Mouse (Mus musculus) liver, adult 2 months (tissue): Measurements from ENCODE around the gene Hormad2. TPM values are rescaled to one million over a fixed set of nuclear protein-coding genes. Genes with fewer than 3 reads are reported as not detected.

Source experiments
- DNase-seq: peaks from one replicate; pipeline ENCODE4 v3.0.0-alpha.2; 2011; ENCODE audit warnings: low read depth, low spot score; ENCODE audit errors: extremely low read depth
- H3K27ac ChIP-seq: fragments of 200-500 bp; replicated peaks from 2 replicates; pipeline ENCODE4 v1.5.1; 2012; ENCODE audit warnings: low read depth, mild to moderate bottlenecking, control low read depth, inconsistent platforms, low read length; ENCODE audit not compliant: insufficient read depth
- H3K27me3 ChIP-seq: fragments of 200-500 bp; 2 replicates; pipeline ENCODE4 v1.6.1; 2012; ENCODE audit warnings: mild to moderate bottlenecking, moderate library complexity, low read length, inconsistent platforms; ENCODE audit not compliant: control insufficient read depth, insufficient read depth
- H3K36me3 ChIP-seq: fragments of 200-500 bp; 2 replicates; pipeline ENCODE4 v1.6.1; 2012; ENCODE audit warnings: low read length, inconsistent platforms; ENCODE audit not compliant: control insufficient read depth, insufficient read depth
- H3K4me1 ChIP-seq: fragments of 200-500 bp; 2 replicates; pipeline ENCODE4 v1.6.1; 2011; ENCODE audit warnings: low read length; ENCODE audit not compliant: control insufficient read depth, insufficient read depth
- H3K4me3 ChIP-seq: fragments of 200-500 bp; 2 replicates; pipeline ENCODE4 v1.5.1; 2011; ENCODE audit warnings: low read depth, mild to moderate bottlenecking, control low read depth, low read length, moderate library complexity; ENCODE audit not compliant: insufficient read depth
- H3K79me2 ChIP-seq: fragments of 200-500 bp; 2 replicates; pipeline ENCODE4 v1.6.1; 2012; ENCODE audit warnings: inconsistent platforms, mild to moderate bottlenecking, low read length, moderate library complexity; ENCODE audit not compliant: control insufficient read depth, insufficient read depth
- H3K9ac ChIP-seq: fragments of 200-500 bp; 2 replicates; pipeline ENCODE4 v1.6.1; 2012; ENCODE audit warnings: low read depth, mild to moderate bottlenecking, control low read depth, inconsistent platforms, low read length
- CTCF ChIP-seq: fragments of 200-500 bp; IDR thresholded peaks from 2 replicates; pipeline ENCODE4 v1.5.1; 2011; ENCODE audit warnings: low read depth, low read length, control low read depth
- POLR2A ChIP-seq: fragments of 200-500 bp; IDR thresholded peaks from 2 replicates; pipeline ENCODE4 v1.6.1; 2011; ENCODE audit warnings: low read length, control low read depth; ENCODE audit not compliant: insufficient read depth; ENCODE audit errors: extremely low read depth
- WGBS: fragments of 180-500 bp; shearing (Covaris S2); methylation state at CpG from one replicate; pipeline ENCODE4 v1.1.7; 2018; 5-methylcytosine and 5-hydroxymethylcytosine counted together
- polyA plus RNA-seq: library from polyadenylated mRNA; depleted of rRNA; stranded (reverse); fragments of >200 nt; gene quantifications from 2 replicates; pipeline ENCODE4 v1.2.3, GENCODE M21; 2012
- total RNA-seq: library from RNA; depleted of rRNA; stranded (reverse); fragments of >200 nt; gene quantifications from 2 replicates; pipeline ENCODE4 v1.2.3, GENCODE M21; 2014

Hormad2 gene
- total and polyA plus RNA-seq, 2 experiments = 0.12 to 1.0 TPM

DNA sequence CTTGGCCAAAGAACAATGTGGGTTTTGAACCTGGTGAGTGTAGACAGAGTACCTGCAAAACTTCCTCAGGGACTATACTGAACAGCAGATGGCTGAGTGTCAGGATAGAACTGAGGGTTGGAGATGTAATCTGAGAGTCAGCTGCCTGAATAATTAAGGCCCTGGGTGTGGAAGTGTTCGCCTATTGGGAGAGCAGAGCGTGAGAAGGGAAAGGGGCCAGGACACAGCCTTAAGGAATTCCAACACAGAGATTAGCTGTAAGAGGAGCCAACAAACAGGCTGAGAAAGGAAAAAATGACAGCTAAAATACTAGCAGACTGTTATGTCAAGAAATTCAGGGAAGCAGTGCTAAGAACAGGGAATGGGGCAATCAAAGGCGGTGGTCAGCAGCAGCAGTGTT is 88.3 kb downstream of the Hormad2 start:
- TF ChIP-seq CTCF (no peak), POLR2A (no peak)
- no peak overlapping the region for H3K27ac ChIP-seq
- no peaks in the 10 kb centered on the region for H3K4me1 ChIP-seq
- H3K4me3 ChIP-seq = no peak overlapping the region
- 79% methylated on average over 3 of the region's 3 CpGs for WGBS
- no peak overlapping the region for H3K9ac ChIP-seq
- H3K79me2 ChIP-seq = no peaks in the 10 kb centered on the region
- no peak for DNase-seq
- no peaks in the 10 kb centered on the region for H3K36me3 ChIP-seq
- H3K27me3 ChIP-seq = no peaks in the 10 kb centered on the region

DNA sequence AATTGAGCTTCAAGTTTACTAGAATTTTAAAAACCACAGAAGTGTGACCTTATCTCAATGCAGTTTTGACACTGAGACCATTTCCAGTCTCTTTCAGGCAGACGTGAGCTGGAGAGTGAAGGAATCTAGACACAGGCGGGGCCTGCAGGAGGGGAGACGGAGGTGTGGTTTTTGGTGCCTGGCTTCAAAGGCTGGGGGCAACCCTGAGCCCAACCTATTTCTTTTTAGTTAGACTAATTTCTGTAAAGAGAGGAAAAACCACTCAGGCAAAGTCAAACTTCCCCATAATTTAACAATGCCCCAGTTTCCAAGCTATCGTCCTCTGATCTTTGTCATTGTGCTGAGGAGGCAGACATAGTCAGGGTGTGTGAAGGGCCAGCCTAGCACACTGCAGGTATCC is 97.0 kb downstream of the Hormad2 start:
- WGBS = 83% methylated on average over 4 of the region's 4 CpGs
- H3K9ac ChIP-seq = no peak overlapping the region
- no peak overlapping the region for H3K27ac ChIP-seq
- no peak overlapping the region for H3K4me3 ChIP-seq
- TF ChIP-seq CTCF (no peak), POLR2A (no peak)
- peaks cover 4% of the 10 kb centered on the region; the same call in 1 of the 2 replicates for H3K4me1 ChIP-seq
- DNase-seq = no peak
- no peaks in the 10 kb centered on the region for H3K36me3 ChIP-seq
- H3K27me3 ChIP-seq = no peaks in the 10 kb centered on the region
- no peaks in the 10 kb centered on the region for H3K79me2 ChIP-seq

DNA sequence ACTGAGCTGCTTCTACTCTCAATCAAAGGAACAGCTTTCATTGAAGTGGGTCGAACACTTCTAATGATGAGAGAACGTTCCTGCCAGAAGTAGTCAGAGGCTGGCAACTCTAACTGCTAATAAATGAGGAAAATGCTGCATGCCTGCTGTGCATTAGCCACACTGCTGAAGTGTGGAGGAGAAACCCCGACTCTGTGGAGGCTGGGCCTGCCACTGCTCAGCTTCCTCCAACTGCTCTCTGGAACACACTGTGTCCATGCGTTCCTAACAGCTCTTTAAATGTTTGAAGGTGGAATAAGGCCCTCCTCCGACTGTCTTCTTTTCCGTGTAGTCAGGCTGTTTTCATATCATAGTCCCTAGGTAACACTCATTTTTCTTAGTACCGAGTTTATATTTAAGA is 98.9 kb downstream of the Hormad2 start:
- no peaks in the 10 kb centered on the region for H3K36me3 ChIP-seq
- H3K9ac ChIP-seq = no peak overlapping the region
- no peak overlapping the region for H3K27ac ChIP-seq
- H3K4me1 ChIP-seq = peaks cover 4% of the 10 kb centered on the region; the same call in 1 of the 2 replicates
- no peak for TF ChIP-seq POLR2A
- TF ChIP-seq CTCF = no peak
- H3K79me2 ChIP-seq = no peaks in the 10 kb centered on the region
- H3K4me3 ChIP-seq = no peak overlapping the region
- 92% methylated on average over 7 of the region's 7 CpGs for WGBS
- H3K27me3 ChIP-seq = no peaks in the 10 kb centered on the region
- no peak for DNase-seq

DNA sequence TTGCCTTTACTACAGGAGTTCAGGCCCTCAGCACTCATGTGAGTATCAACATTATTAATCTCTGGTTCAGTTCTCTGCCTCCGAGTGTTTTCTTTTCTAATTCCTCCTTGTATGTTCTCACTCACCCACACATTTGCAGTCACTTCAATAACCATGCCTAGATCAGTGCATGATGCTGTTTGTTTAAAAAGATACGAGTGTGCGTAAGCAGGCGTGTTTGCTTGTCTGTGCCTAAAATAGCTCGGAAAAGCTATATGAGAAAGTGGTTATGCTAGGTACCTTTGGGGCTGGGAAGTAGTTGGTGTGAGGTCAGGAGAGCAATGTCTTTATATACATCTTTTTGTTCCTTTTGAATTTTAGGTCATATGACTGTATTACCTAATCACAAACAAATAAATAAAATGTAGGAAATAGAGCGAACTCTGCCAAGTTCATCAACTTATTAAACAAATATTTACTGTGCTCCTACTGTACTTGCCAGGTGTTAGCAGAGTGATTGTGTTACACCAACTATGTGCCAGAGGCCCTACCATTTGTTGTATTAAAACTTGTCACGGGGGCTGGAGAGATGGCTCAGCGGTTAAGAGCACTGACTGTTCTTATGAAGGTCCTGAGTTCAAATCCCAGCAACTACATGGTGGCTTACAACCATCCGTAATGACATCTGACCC is 100.7 kb downstream of the Hormad2 start:
- no peak overlapping the region for H3K27ac ChIP-seq
- TF ChIP-seq CTCF (no peak), POLR2A (no peak)
- H3K4me1 ChIP-seq = peaks cover 4% of the 10 kb centered on the region; the same call in 1 of the 2 replicates
- no peak overlapping the region for H3K9ac ChIP-seq
- no peaks in the 10 kb centered on the region for H3K79me2 ChIP-seq
- H3K36me3 ChIP-seq = no peaks in the 10 kb centered on the region
- WGBS = 39% methylated on average over 9 of the region's 9 CpGs
- no peak overlapping the region for H3K4me3 ChIP-seq
- DNase-seq = peak; percentile 70
- no peaks in the 10 kb centered on the region for H3K27me3 ChIP-seq

DNA sequence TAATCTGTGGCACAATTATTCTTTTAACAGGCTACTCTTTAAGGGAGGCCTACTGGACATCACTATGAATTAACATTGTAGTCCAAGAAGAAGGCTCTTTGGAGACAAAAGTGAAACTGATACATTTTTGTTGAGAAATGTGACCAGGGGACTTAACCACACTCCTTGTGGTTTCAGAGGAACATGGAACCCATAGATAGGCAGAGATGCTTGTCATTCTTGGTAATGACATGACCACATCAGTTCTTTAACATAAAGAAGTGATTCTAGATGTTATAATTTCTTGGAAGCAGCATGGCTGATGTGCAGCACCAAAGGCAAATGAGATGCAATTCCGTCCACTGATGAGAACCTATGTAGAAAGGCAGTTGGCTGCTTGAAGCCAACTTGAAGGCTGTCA is 101.6 kb downstream of the Hormad2 start:
- DNase-seq = no peak
- TF ChIP-seq CTCF = no peak
- peaks cover 4% of the 10 kb centered on the region; the same call in 1 of the 2 replicates for H3K4me1 ChIP-seq
- H3K4me3 ChIP-seq = no peak overlapping the region
- no peaks in the 10 kb centered on the region for H3K36me3 ChIP-seq
- H3K27ac ChIP-seq = no peak overlapping the region
- H3K9ac ChIP-seq = no peak overlapping the region
- no peaks in the 10 kb centered on the region; the same call in 1 of the 2 replicates for H3K27me3 ChIP-seq
- 94% methylated on average over 1 of the region's 1 CpGs for WGBS
- no peaks in the 10 kb centered on the region for H3K79me2 ChIP-seq

DNA sequence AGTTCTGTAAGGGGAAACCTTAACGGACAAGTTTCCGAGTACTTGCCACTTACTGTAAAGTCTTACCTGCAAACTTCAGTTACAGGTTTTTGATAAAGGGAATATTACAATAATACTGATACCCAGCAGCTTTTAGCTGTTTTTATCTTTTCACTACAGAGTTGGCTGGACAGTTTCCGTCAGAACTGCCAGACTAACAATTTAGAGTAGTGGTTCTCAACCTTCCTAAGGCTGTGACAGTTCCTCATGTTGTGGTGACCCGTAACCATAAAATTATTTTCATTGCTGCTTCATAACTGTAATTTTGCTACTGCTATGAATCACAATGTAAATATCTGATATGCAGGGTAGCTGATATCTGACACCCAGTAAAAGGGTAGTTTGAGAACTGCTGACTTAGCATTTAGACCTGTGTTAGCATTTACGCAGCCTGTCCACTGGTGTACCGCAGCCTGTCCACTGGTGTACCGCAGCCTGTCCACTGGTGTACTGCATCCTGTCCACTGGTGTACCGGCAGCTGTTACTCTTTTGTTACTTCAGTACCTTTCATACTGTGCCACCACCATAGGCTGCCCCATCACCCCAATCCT is 104.1 kb downstream of the Hormad2 start:
- no peaks in the 10 kb centered on the region for H3K36me3 ChIP-seq
- H3K4me1 ChIP-seq = peaks cover 4% of the 10 kb centered on the region; the same call in 1 of the 2 replicates
- no peak for DNase-seq
- no peaks in the 10 kb centered on the region; the same call in 1 of the 2 replicates for H3K27me3 ChIP-seq
- TF ChIP-seq CTCF = no peak
- no peak for TF ChIP-seq POLR2A
- H3K27ac ChIP-seq = no peak overlapping the region
- H3K9ac ChIP-seq = no peak overlapping the region
- 94% methylated on average over 8 of the region's 8 CpGs for WGBS
- no peak overlapping the region for H3K4me3 ChIP-seq
- H3K79me2 ChIP-seq = no peaks in the 10 kb centered on the region
